Mouse (Mus musculus): ENCODE measurements around the gene Bend7. TPM values are rescaled to one million over a fixed set of nuclear protein-coding genes. Genes with fewer than 3 reads are reported as not detected.

Gene Bend7
- total and polyA plus RNA-seq, 3 experiments = not detected

GRCm38 (mm10) chr2:4730161-4730560 lies 12.5 kb downstream of the Bend7 start:
- peaks cover 0 to 1% of the 10 kb centered on the region in 2 experiments; a peak in 1 of 4 replicates for H3K27me3 ChIP-seq (ENCODE audit: control insufficient read depth in 1 of 2, insufficient read depth in 2 of 2, low read length in 2 of 2)

GRCm38 (mm10) chr2:4733971-4734370 lies 16.3 kb downstream of the Bend7 start:
- TF ChIP-seq TCF12 (IDR thresholded peaks at IDR 0.05; ENCODE audit: low read depth, low read length) (no peak), KAT2A (conservative IDR thresholded peaks at IDR 0.05; ENCODE audit: low read depth, low read length) (no peak), USF1 (IDR thresholded peaks at IDR 0.05; ENCODE audit: low read depth, low read length) (no peak), SMC3 (IDR thresholded peaks at IDR 0.05; ENCODE audit: low read depth, low read length) (no peak), POLR2AphosphoS2 (IDR thresholded peaks at IDR 0.05; ENCODE audit: low read length) (no peak), ELF1 (IDR thresholded peaks at IDR 0.05; ENCODE audit: low read depth, low read length) (no peak), JUND (IDR thresholded peaks at IDR 0.05; ENCODE audit: low read depth, low read length) (no peak), MYB (IDR thresholded peaks at IDR 0.05; ENCODE audit: low read depth, low read length) (no peak), ZC3H11A (IDR thresholded peaks at IDR 0.05; ENCODE audit: low read depth, low read length) (no peak), CHD1 (IDR thresholded peaks at IDR 0.05; ENCODE audit: low read depth, low read length) (no peak), GATA1 (IDR thresholded peaks at IDR 0.05; ENCODE audit: low read depth, low read length) (no peak), CHD2 (IDR thresholded peaks at IDR 0.05; ENCODE audit: low read length) (no peak), MAX (IDR thresholded peaks at IDR 0.05; ENCODE audit: low read length) (no peak)
- H3K4me1 ChIP-seq (ENCODE audit: control insufficient read depth in 1 of 2, insufficient read depth in 2 of 2, low read length in 2 of 2) = no peaks in the 10 kb centered on the region
- H3K79me2 ChIP-seq (ENCODE audit: control insufficient read depth, insufficient read depth, low read length, poor library complexity) = no peaks in the 10 kb centered on the region
- no peak for DNase-seq (ENCODE audit: low read depth, low spot score)
- H3K9me3 ChIP-seq (replicated peaks; ENCODE audit: insufficient read depth, low read length) = no peaks in the 10 kb centered on the region
- H3K4me3 ChIP-seq (ENCODE audit: control insufficient read depth in 1 of 2, insufficient read depth in 1 of 2, low read depth in 2 of 2, low read length in 2 of 2) = no peak overlapping the region
- H3K9ac ChIP-seq (ENCODE audit: control insufficient read depth, low read depth, low read length, poor library complexity, severe bottlenecking) = no peak overlapping the region
- H3K27ac ChIP-seq (ENCODE audit: control insufficient read depth, low read depth, low read length) = no peak overlapping the region
- no peaks in the 10 kb centered on the region for H3K36me3 ChIP-seq (ENCODE audit: control insufficient read depth in 1 of 2, insufficient read depth in 2 of 2, low read length in 2 of 2)
- peaks cover 0 to 3% of the 10 kb centered on the region in 2 experiments; a peak in 1 of 4 replicates for H3K27me3 ChIP-seq (ENCODE audit: control insufficient read depth in 1 of 2, insufficient read depth in 2 of 2, low read length in 2 of 2)

More at GRCm38 (mm10) chr2:4730161-4730560, 12.5 kb downstream of the Bend7 start:
- H3K27ac ChIP-seq (ENCODE audit: control insufficient read depth, low read depth, low read length) = no peak overlapping the region
- no peaks in the 10 kb centered on the region; a peak in 1 of 4 replicates for H3K4me1 ChIP-seq (ENCODE audit: control insufficient read depth in 1 of 2, insufficient read depth in 2 of 2, low read length in 2 of 2)
- H3K4me3 ChIP-seq (ENCODE audit: control insufficient read depth in 1 of 2, insufficient read depth in 1 of 2, low read depth in 2 of 2, low read length in 2 of 2) = no peak overlapping the region
- TF ChIP-seq MEF2A (IDR thresholded peaks at IDR 0.05; ENCODE audit: extremely low read depth, insufficient replicate concordance, low read depth, low read length, poor library complexity, severe bottlenecking) (no peak), BHLHE40 (IDR thresholded peaks at IDR 0.05; ENCODE audit: borderline replicate concordance, low read depth, low read length) (no peak), UBTF (IDR thresholded peaks at IDR 0.05; ENCODE audit: borderline replicate concordance, insufficient read depth, low read depth, low read length) (no peak), JUND (IDR thresholded peaks at IDR 0.05; ENCODE audit: low read depth, low read length) (no peak), TAL1 (IDR thresholded peaks at IDR 0.05; ENCODE audit: low read length) (no peak), TBP (IDR thresholded peaks at IDR 0.05; ENCODE audit: low read depth, low read length) (no peak), GABPA (IDR thresholded peaks at IDR 0.05; ENCODE audit: low read depth, low read length) (no peak), GATA1 (IDR thresholded peaks at IDR 0.05; ENCODE audit: low read depth, low read length) (no peak), ELF1 (IDR thresholded peaks at IDR 0.05; ENCODE audit: low read depth, low read length) (no peak), MAZ (IDR thresholded peaks at IDR 0.05; ENCODE audit: low read depth, low read length) (no peak), POLR2AphosphoS5 (IDR thresholded peaks at IDR 0.05; ENCODE audit: borderline replicate concordance, low read depth, low read length) (no peak)
- no peaks in the 10 kb centered on the region for H3K9me3 ChIP-seq (replicated peaks; ENCODE audit: insufficient read depth, low read length)
- no peak for DNase-seq (ENCODE audit: low read depth, low spot score)
- H3K79me2 ChIP-seq (ENCODE audit: control insufficient read depth, insufficient read depth, low read length, poor library complexity) = no peaks in the 10 kb centered on the region
- no peak overlapping the region for H3K9ac ChIP-seq (ENCODE audit: control insufficient read depth, low read depth, low read length, poor library complexity, severe bottlenecking)
- H3K36me3 ChIP-seq (ENCODE audit: control insufficient read depth in 1 of 2, insufficient read depth in 2 of 2, low read length in 2 of 2) = peaks cover 0 to 2% of the 10 kb centered on the region in 2 experiments; a peak in 1 of 4 replicates

All from MEL (cell line).